Mouse (Mus musculus) lung, adult 2 months (tissue): ENCODE results near the gene Trim41. TPM values are rescaled to one million over a fixed set of nuclear protein-coding genes. Genes with fewer than 3 reads are reported as not detected.
"Not testable (repeated sequence)": the region's sequence is repeated elsewhere in the genome, so short reads cannot be mapped to it uniquely, and the experiment has no call there.

Experiments
- DNase-seq: peaks from one replicate; pipeline ENCODE4 v3.0.0; 2022
- H3K4me1 ChIP-seq: fragments of 200-500 bp; 2 replicates; pipeline ENCODE4 v1.6.1; 2011; ENCODE audit warnings: low read length; ENCODE audit not compliant: control insufficient read depth, insufficient read depth
- H3K4me3 ChIP-seq: fragments of 200-500 bp; replicated peaks from 2 replicates; pipeline ENCODE3; 2011; ENCODE audit warnings: low read depth, mild to moderate bottlenecking, control low read depth, low read length; ENCODE audit errors: extremely low read depth
- CTCF ChIP-seq: fragments of 200-500 bp; IDR thresholded peaks from 2 replicates; pipeline ENCODE4 v1.5.1; 2011; ENCODE audit warnings: mild to moderate bottlenecking, low read length, control low read depth; ENCODE audit not compliant: insufficient read depth
- POLR2A ChIP-seq: fragments of 200-500 bp; IDR thresholded peaks from 2 replicates; pipeline ENCODE4 v1.6.1; 2011; ENCODE audit warnings: low read depth, mild to moderate bottlenecking, control low read depth, low read length, borderline replicate concordance; ENCODE audit errors: extremely low read depth
- WGBS: fragments of 180-500 bp; shearing (Covaris S2); methylation state at CpG from one replicate; pipeline ENCODE4 v1.1.7; 2018; 5-methylcytosine and 5-hydroxymethylcytosine counted together
- polyA plus RNA-seq: library from polyadenylated mRNA; depleted of rRNA; stranded (reverse); fragments of >200 nt; gene quantifications from 2 replicates; pipeline ENCODE4 v1.2.3, GENCODE M21; 2012

Trim41 gene
- polyA plus RNA-seq, 1 experiment = 32.4 TPM

- no peak for DNase-seq
- TF ChIP-seq CTCF = no peak
- no peak for TF ChIP-seq POLR2A
- Histone ChIP-seq H3K4me3 (no peak overlapping the region), H3K4me1 (peaks cover 4% of the 10 kb centered on the region; the same call in 1 of the 2 replicates)
- 77% methylated on average over 4 of the region's 4 CpGs for WGBS
Observed at GRCm38 (mm10) chr11:48796290-48796689, 20.9 kb downstream of the Trim41 start.

- DNase-seq = no peak
- H3K4me3 ChIP-seq = no peak overlapping the region
- 94% methylated on average over 7 of the region's 7 CpGs for WGBS
- H3K4me1 ChIP-seq = no peaks in the 10 kb centered on the region
- TF ChIP-seq POLR2A (no peak), CTCF (no peak)
Observed at GRCm38 (mm10) chr11:48795221-48795620, 21.9 kb downstream of the Trim41 start.

- TF ChIP-seq POLR2A (no peak), CTCF (no peak)
- H3K4me1 ChIP-seq = no peaks in the 10 kb centered on the region
- WGBS = 96% methylated on average over 3 of the region's 3 CpGs
- no peak for DNase-seq
- no peak overlapping the region for H3K4me3 ChIP-seq
Observed at GRCm38 (mm10) chr11:48793184-48793583, 24.0 kb downstream of the Trim41 start.

- DNase-seq, H3K4me1 ChIP-seq, H3K4me3 ChIP-seq: not testable (repeated sequence)
- WGBS = 89% methylated on average over 9 of the region's 9 CpGs
Observed at GRCm38 (mm10) chr11:48791894-48792293, 25.3 kb downstream of the Trim41 start.

GRCm38 (mm10) chr11:48790946-48791345, 26.2 kb downstream of the Trim41 start:
- H3K4me3 ChIP-seq = no peak overlapping the region
- no peak for DNase-seq
- WGBS = 57% methylated on average over 8 of the region's 8 CpGs
- TF ChIP-seq POLR2A (no peak), CTCF (no peak)
- H3K4me1 ChIP-seq = no peaks in the 10 kb centered on the region

- DNase-seq = peak; percentile 84
- TF ChIP-seq POLR2A (no peak), CTCF (peak; percentile 85)
- Histone ChIP-seq H3K4me1 (no peaks in the 10 kb centered on the region), H3K4me3 (peak overlapping the region; percentile 20)
- 15% methylated on average over 20 of the region's 20 CpGs for WGBS
Observed at GRCm38 (mm10) chr11:48789973-48790823, 27.0 kb downstream of the Trim41 start.

GRCm38 (mm10) chr11:48789215-48789614, 27.9 kb downstream of the Trim41 start:
- no peaks in the 10 kb centered on the region for H3K4me1 ChIP-seq
- TF ChIP-seq CTCF (no peak), POLR2A (no peak)
- WGBS = 82% methylated on average over 5 of the region's 5 CpGs
- no peak for DNase-seq
- no peak overlapping the region for H3K4me3 ChIP-seq

GRCm38 (mm10) chr11:48788311-48789089, 28.7 kb downstream of the Trim41 start:
- H3K4me3 ChIP-seq = peak overlapping the region; percentile 67
- peak; percentile 71 for DNase-seq
- TF ChIP-seq POLR2A (no peak), CTCF (peak; percentile 70)
- no peaks in the 10 kb centered on the region for H3K4me1 ChIP-seq
- WGBS = 4% methylated on average over 16 of the region's 16 CpGs

GRCm38 (mm10) chr11:48787455-48788211, 29.5 kb downstream of the Trim41 start:
- DNase-seq = no peak
- Histone ChIP-seq H3K4me3 (peak overlapping the region; percentile 61), H3K4me1 (no peaks in the 10 kb centered on the region)
- 44% methylated on average over 10 of the region's 10 CpGs for WGBS
- TF ChIP-seq CTCF (no peak), POLR2A (peak; percentile 30; the same call in 1 of the 2 replicates)

- DNase-seq = no peak
- no peak overlapping the region for H3K4me3 ChIP-seq
- TF ChIP-seq POLR2A (no peak), CTCF (no peak)
- 81% methylated on average over 4 of the region's 4 CpGs for WGBS
- H3K4me1 ChIP-seq = no peaks in the 10 kb centered on the region
Observed at GRCm38 (mm10) chr11:48782243-48782642, 34.9 kb downstream of the Trim41 start.
